Mouse (Mus musculus): ENCODE data around the gene Ccl27b. TPM values are rescaled to one million over a fixed set of nuclear protein-coding genes. Genes with fewer than 3 reads are reported as not detected.
"Not testable (repeated sequence)": the region's sequence is repeated elsewhere in the genome, so short reads cannot be mapped to it uniquely, and the experiment has no call there.

Ccl27b gene
- not detected in 2 replicates for polyA plus RNA-seq (2015; fragmentation: Nextera tagmentation; extraction: Ambion mirVana)

DNA sequence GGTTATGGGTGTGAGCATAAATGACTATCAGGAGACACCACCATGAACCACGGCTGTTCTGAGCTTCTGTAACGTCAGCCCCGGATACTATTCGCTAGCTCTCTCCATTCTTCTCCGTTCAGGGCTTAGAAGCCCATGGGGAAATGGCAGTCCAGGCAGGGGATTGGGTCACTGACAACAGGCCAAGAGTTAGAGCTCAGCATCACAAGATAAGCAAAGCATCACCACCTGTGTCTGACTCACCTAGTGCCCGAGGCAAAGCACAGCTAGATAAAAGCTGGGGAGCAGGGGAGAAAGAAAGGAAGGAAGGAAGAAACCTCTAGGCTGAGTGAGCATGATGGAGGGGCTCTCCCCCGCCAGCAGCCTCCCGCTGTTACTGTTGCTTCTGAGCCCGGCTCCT, at the start of gene Ccl27b:
Ccl27b (plus strand) TSS at position 301 of the 400 bp plus-strand sequence.
- H3K9me3 ChIP-seq, H3K36me3 ChIP-seq: not testable (repeated sequence)

DNA sequence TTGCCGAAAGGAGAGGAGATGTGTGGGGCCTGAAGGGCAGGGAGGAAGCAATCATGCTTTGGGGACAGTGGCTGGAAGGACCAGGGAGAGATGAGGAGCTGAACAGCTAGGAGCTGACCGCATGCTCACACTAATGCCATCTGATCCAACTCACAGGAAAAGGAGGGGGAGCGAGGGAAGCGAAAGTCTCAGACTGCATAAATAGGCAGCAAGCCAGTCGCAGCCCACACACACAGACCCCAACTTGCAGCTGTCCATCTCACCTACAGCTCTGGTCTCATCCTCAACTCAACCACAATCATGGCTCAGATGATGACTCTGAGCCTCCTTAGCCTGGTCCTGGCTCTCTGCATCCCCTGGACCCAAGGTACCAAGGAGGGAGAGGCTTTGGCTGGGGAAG, 43.2 kb upstream of the Ccl27b start, which contains the start of gene Gm10591:
Gm10591 (plus strand) TSS at position 301 of the 400 bp plus-strand sequence.
- not testable (repeated sequence) for H3K27me3 ChIP-seq; H3K4me1 ChIP-seq (replicated peaks); H3K27ac ChIP-seq; H3K4me2 ChIP-seq (replicated peaks); H3K36me3 ChIP-seq; H3K4me3 ChIP-seq (replicated peaks); H3K9me3 ChIP-seq; ATAC-seq; H3K9ac ChIP-seq (replicated peaks)
- WGBS: no CpG with 5 or more reads among the region's 5 CpGs

More for the DNA sequence above, at the start of gene Ccl27b:
- H3K4me1 ChIP-seq (replicated peaks); H3K9ac ChIP-seq (replicated peaks); ATAC-seq; H3K27ac ChIP-seq; H3K4me2 ChIP-seq (replicated peaks); H3K4me3 ChIP-seq (replicated peaks); H3K27me3 ChIP-seq: not testable (repeated sequence)
- WGBS: no CpG with 5 or more reads among the region's 9 CpGs

DNA sequence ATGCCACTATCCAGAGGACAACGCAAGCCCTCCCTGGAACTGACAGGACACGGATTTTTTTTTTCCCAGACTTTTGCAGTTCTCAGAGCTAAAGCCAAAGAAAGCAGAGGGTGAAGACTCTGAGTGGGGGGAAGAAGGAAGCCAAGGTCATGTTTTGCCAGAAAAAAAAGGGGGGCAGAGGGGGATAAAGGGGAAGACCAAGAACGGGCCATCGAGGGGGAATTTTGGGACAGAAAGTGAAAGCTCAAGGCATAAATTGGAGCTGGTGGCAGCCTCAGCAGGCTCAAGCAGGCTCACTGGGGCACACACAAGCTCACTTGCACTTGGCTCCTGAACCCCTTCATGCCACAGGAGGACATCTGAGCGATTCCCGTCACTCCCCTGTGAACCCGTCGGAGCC, 25.6 kb upstream of the Ccl27b start, which contains the start of gene Gm2564:
Gm2564 (plus strand) TSS at position 301 of the 400 bp plus-strand sequence.
- not testable (repeated sequence) for H3K27ac ChIP-seq; H3K4me2 ChIP-seq (replicated peaks); H3K9ac ChIP-seq (replicated peaks); ATAC-seq; H3K9me3 ChIP-seq; H3K4me3 ChIP-seq (replicated peaks); H3K36me3 ChIP-seq; H3K4me1 ChIP-seq (replicated peaks); H3K27me3 ChIP-seq
- WGBS: no CpG with 5 or more reads among the region's 8 CpGs

- not testable (repeated sequence) for H3K4me2 ChIP-seq (replicated peaks); H3K27me3 ChIP-seq; H3K36me3 ChIP-seq; H3K9me3 ChIP-seq; H3K4me3 ChIP-seq (replicated peaks); H3K9ac ChIP-seq (replicated peaks); H3K27ac ChIP-seq; H3K4me1 ChIP-seq (replicated peaks); ATAC-seq
- WGBS: no CpG with 5 or more reads among the region's 3 CpGs
Measured at GRCm38 (mm10) chr4:42661793-42662192, 6.7 kb downstream of the Ccl27b start, which contains the start of gene Il11ra2. Il11ra2 (minus strand) TSS chr4:42661893.

DNA sequence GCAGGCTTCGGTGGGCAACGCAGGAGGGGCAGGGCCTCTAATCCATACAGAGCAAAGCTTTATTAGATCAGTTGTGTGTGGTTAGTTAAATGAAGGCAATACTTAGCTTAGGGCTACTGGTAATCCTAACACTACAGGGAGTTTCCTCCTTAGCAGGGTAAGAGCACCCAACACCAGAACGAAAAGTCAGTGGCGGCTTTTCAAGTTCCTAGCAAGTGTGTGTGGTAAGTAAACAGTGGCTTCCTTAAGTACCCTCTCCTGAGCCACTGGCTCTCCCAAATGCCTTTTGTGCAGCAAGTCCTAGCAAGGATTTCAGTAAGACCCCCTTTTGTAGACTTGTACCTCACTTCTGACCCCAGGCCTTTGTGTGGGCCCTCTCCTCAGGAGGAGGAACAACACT, 20.4 kb downstream of the Ccl27b start:
- H3K9ac ChIP-seq (replicated peaks); H3K4me2 ChIP-seq (replicated peaks); H3K27me3 ChIP-seq; H3K9me3 ChIP-seq; H3K4me3 ChIP-seq (replicated peaks); H3K36me3 ChIP-seq; H3K4me1 ChIP-seq (replicated peaks); ATAC-seq; H3K27ac ChIP-seq: not testable (repeated sequence)
- WGBS: no CpG with 5 or more reads among the region's 4 CpGs

DNA sequence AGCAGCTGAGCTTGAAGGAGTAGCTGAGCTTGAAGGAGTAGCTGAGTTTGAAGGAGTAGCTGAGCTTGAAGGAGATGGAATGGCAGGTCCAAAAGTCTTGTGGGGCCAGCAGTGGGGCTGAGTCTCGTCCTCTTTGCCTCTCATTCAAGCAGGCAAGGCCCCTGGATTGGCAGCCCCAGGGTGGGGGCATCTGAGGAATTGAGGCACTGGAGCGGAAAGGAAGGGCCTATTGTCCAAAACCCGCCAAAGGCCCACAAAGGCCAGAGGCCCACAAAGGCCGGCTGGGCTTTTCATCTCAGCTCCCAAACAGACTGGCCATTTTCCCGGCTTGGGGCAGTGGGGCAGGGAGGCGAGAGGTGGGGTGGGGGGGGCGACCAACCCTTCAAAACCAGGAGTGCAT, 24.3 kb downstream of the Ccl27b start:
- not testable (repeated sequence) for H3K4me1 ChIP-seq (replicated peaks); H3K9ac ChIP-seq (replicated peaks); H3K4me3 ChIP-seq (replicated peaks); H3K27ac ChIP-seq; ATAC-seq; H3K9me3 ChIP-seq; H3K27me3 ChIP-seq; H3K36me3 ChIP-seq; H3K4me2 ChIP-seq (replicated peaks)
- no CpG with 5 or more reads among the region's 7 CpGs for WGBS

DNA sequence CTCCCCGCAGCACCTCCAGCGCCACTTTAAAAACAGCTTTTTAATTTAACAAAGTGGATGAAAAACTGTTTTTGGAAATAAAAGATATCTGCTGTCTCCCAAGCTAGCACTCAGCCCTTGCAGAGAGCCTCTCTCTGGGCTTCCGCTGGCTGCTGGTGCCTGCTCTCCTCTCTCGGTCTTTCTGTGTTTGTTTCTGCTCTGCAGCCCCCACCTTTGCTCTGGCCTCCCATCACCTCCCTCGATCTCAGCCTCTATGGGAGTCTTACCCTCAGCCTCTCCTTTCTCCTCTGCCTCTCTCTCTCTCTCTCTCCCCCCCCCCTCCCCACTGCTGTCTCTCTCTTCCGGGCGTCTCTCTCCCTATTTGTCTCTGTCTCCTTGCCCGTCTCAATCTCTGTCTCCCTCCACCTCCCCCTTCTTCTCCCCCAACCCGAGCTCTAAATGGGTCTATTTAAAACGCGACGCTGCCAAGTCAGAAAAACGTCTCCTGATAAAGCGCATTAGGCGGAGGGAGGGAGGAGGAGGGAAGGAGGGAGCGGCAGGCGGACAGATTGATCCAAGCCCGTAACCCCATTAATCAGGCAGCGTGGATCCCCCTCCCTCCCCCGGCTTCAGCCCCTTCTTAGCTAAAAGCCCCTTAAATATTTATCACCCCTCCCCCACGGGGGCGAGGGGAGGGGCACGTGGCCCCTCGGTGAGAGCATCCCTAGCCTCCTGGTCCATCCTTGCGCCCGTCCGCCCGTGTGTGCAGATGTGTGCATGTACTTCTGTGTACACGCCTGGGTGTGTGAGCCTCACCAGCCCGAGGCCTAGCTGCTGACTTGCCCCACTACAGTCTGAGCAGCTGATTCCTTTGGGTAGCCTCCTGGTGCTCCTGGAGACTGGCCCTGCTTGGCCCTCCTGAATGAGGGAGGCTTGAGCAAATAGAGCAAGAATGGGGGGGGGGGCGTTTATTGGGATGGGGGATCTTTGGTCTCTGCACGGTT, 25.6 kb downstream of the Ccl27b start:
- not testable (repeated sequence) for H3K9me3 ChIP-seq; H3K4me2 ChIP-seq (replicated peaks); H3K4me1 ChIP-seq (replicated peaks); H3K27me3 ChIP-seq; H3K27ac ChIP-seq; H3K4me3 ChIP-seq (replicated peaks); H3K36me3 ChIP-seq; H3K9ac ChIP-seq (replicated peaks)
- ATAC-seq: peak; percentile 80
- WGBS: no CpG with 5 or more reads among the region's 32 CpGs

DNA sequence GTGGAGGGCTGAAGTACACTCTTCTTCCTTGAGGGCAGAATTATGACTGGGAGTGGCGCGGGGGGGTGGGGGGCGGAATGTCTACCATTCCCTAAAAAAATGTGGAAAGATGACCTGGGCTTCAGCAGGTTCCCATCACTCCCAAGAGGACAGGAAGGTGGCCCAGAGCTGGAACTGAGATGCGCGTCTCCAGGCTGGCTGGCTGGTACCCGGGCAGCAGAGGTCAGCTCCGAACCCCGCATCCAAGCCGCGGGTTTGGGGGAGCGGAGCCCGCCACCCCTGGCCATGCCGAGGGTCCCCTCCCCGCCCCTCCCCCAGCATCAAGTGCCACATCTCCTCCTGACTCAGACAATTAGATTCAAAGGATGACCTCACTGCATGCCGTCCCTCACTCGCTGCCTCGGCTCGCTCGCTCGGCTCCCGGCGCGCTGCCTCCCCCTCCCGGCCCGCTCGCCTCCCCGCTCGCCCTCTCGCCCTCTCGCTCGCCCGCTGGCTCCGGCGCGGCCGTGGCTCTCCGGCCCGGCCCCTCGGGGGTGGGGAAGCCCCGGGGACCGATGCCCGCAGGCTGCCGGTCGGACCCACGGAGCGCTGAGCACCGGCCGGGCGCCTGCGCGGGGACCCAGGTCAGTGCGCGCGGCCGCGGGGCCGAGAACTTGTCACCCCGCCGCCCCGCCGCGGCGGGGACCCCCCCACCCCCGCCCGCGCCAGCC, 26.6 kb downstream of the Ccl27b start:
- not testable (repeated sequence) for H3K4me2 ChIP-seq (replicated peaks); H3K27me3 ChIP-seq; H3K4me1 ChIP-seq (replicated peaks); H3K27ac ChIP-seq; H3K9ac ChIP-seq (replicated peaks); H3K9me3 ChIP-seq; H3K36me3 ChIP-seq; H3K4me3 ChIP-seq (replicated peaks)
- no CpG with 5 or more reads among the region's 66 CpGs for WGBS
- peak; percentile 64 for ATAC-seq

- peak; percentile 63 for ATAC-seq
- H3K4me2 ChIP-seq (replicated peaks); H3K4me3 ChIP-seq (replicated peaks); H3K9ac ChIP-seq (replicated peaks); H3K27me3 ChIP-seq; H3K36me3 ChIP-seq; H3K27ac ChIP-seq; H3K9me3 ChIP-seq; H3K4me1 ChIP-seq (replicated peaks): not testable (repeated sequence)
- WGBS: no CpG with 5 or more reads among the region's 18 CpGs
Measured at GRCm38 (mm10) chr4:42682183-42682524, 27.1 kb downstream of the Ccl27b start.

Other genes with a start within 250 kb of the Ccl27b start
- gene Gm21586, start 215.9 kb upstream of the Ccl27b start, polyA plus RNA-seq (2015; fragmentation: Nextera tagmentation; extraction: Ambion mirVana): not detected in 2 replicates
- 0.08 TPM in 1 of 2 replicates, not detected in the other for gene Gm2163, start 188.5 kb upstream of the Ccl27b start, polyA plus RNA-seq (2015; fragmentation: Nextera tagmentation; extraction: Ambion mirVana)
- not detected in 2 replicates for gene Fam205a2, start 127.1 kb upstream of the Ccl27b start, polyA plus RNA-seq (2015; fragmentation: Nextera tagmentation; extraction: Ambion mirVana)
- gene Gm10591, start 43.1 kb upstream of the Ccl27b start, polyA plus RNA-seq (2015; fragmentation: Nextera tagmentation; extraction: Ambion mirVana): not detected in 2 replicates
- gene Gm2564, start 25.5 kb upstream of the Ccl27b start, polyA plus RNA-seq (2015; fragmentation: Nextera tagmentation; extraction: Ambion mirVana): not detected in 2 replicates
- not detected in 2 replicates for gene Il11ra2, start 6.6 kb downstream of the Ccl27b start, polyA plus RNA-seq (2015; fragmentation: Nextera tagmentation; extraction: Ambion mirVana)
- gene 4930578G10Rik, start 80.3 kb downstream of the Ccl27b start, polyA plus RNA-seq (2015; fragmentation: Nextera tagmentation; extraction: Ambion mirVana): 0.55 and 1.2 TPM in 2 replicates
- gene Ccl19, start 101.3 kb downstream of the Ccl27b start, polyA plus RNA-seq (2015; fragmentation: Nextera tagmentation; extraction: Ambion mirVana): 0.45 TPM in 1 of 2 replicates, not detected in the other
- gene Ccl21a, start 118.7 kb downstream of the Ccl27b start, polyA plus RNA-seq (2015; fragmentation: Nextera tagmentation; extraction: Ambion mirVana): 0.63 TPM in 1 of 2 replicates, not detected in the other
- gene Fam205a1, start 198.6 kb downstream of the Ccl27b start, polyA plus RNA-seq (2015; fragmentation: Nextera tagmentation; extraction: Ambion mirVana): 0.08 TPM in 1 of 2 replicates, not detected in the other
- gene Gm12394, start 201.5 kb downstream of the Ccl27b start, polyA plus RNA-seq (2015; fragmentation: Nextera tagmentation; extraction: Ambion mirVana): 0.35 and 0.43 TPM in 2 replicates
- 1.2 and 1.7 TPM in 2 replicates for gene Fam205c, start 219.0 kb downstream of the Ccl27b start, polyA plus RNA-seq (2015; fragmentation: Nextera tagmentation; extraction: Ambion mirVana)

Measured in midbrain, embryonic 13.5 days (tissue).